Mouse (Mus musculus) bone marrow, adult 2 months (tissue): ENCODE results near the gene Mettl9. TPM values are rescaled to one million over a fixed set of nuclear protein-coding genes. Genes with fewer than 3 reads are reported as not detected.
"Not testable (repeated sequence)": the region's sequence is repeated elsewhere in the genome, so short reads cannot be mapped to it uniquely, and the experiment has no call there.

Experiments used
- H3K27ac ChIP-seq: fragments of 200-500 bp; 2 replicates; pipeline ENCODE4 v1.5.1; 2012; ENCODE audit warnings: low read depth, mild to moderate bottlenecking, control low read depth, inconsistent platforms, low read length; ENCODE audit not compliant: control insufficient read depth, poor library complexity, insufficient read depth
- H3K4me1 ChIP-seq: fragments of 200-500 bp; 2 replicates; pipeline ENCODE4 v1.6.1; 2011; ENCODE audit warnings: low read length; ENCODE audit not compliant: control insufficient read depth, insufficient read depth
- H3K4me3 ChIP-seq: fragments of 200-500 bp; replicated peaks from 2 replicates; pipeline ENCODE3; 2011; ENCODE audit warnings: mild to moderate bottlenecking, low read depth, low read length, control low read depth; ENCODE audit not compliant: control insufficient read depth
- CTCF ChIP-seq: fragments of 200-500 bp; IDR thresholded peaks from 2 replicates; pipeline ENCODE4 v1.5.1; 2011; ENCODE audit warnings: low read length, control low read depth; ENCODE audit not compliant: control insufficient read depth, insufficient read depth
- POLR2A ChIP-seq: fragments of 200-500 bp; IDR thresholded peaks from 2 replicates; pipeline ENCODE4 v1.6.1; 2011; ENCODE audit warnings: low read depth, mild to moderate bottlenecking, control low read depth, low read length, borderline replicate concordance; ENCODE audit not compliant: control insufficient read depth
- WGBS: fragments of 180-500 bp; shearing (Covaris S2); methylation state at CpG from one replicate; pipeline ENCODE4 v1.1.7; 2018; 5-methylcytosine and 5-hydroxymethylcytosine counted together
- polyA plus RNA-seq: library from polyadenylated mRNA; stranded (reverse); fragments of >200 nt; gene quantifications from 2 replicates; pipeline ENCODE4 v1.2.4, GENCODE M21; 2011; ENCODE audit warnings: low replicate concordance; ENCODE audit not compliant: missing spikeins, insufficient read depth, insufficient read length

Mettl9 gene
- polyA plus RNA-seq, 1 experiment = 48.1 TPM

DNA sequence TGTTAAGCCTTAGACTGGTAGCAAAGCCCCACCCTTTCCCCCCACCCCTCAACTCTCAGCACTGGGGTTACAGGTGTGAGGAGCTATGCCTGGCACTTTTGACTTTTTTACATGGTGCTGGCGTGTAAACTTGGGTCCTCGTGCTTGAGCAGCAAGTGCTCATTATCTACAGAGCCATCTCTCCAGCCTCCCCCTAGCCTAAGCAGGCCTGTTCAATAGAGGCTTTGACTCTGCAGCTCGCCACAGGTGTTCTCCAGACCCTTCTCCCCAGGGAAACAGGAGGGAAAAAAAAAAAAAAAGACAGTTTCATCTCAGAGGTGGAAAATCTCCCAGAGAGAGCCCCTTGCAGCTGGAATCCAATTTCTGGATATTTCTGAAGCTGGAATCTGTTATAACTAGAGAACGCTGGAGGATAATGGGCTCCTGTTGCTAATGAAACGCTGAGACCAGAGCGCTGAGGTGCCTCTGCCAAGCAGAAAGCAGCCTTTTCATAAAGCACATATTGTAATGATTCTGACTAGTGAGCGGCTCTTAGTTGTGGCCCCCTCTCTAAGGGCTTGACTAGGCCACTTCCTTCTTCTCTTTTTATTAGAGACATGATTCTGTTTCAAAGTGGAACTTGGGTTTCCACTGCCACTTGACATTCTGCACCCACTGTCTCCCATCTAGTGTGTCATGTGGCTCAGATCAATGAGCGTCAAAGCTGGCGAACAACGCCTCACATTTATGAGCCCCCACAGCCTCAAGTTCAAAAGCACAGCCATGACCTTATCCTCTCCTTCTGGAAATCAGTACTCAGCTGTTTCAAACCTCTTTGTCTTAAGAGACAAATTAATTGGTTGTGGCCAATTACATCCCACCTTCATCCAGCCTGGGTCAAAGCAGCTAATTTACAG is 22.2 kb upstream of the Mettl9 start:
- 77% methylated on average over 10 of the region's 10 CpGs for WGBS
- Histone ChIP-seq H3K27ac (no peak overlapping the region), H3K4me3 (no peak overlapping the region), H3K4me1 (no peaks in the 10 kb centered on the region)
- TF ChIP-seq POLR2A (no peak), CTCF (no peak)

DNA sequence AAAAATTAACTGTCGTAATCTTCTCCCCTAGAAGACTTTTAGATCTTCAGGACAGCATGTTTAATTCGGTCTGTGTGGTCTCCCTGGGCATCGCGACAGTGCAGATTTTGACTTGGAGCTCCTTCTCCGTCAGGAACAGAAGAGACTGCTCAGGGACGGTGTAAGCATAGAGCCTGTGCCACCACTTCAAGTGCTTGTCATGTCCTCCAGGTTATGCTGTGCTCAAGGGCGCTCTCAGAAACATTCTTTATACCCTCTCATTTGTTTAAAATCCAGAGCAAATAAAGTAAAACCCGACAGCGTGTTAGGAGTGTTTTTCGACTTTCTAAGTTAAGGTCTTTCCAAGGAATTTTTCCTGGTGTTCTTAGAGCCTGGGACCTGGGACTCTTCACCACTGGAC is 19.8 kb upstream of the Mettl9 start:
- Histone ChIP-seq H3K27ac (no peak overlapping the region), H3K4me3 (no peak overlapping the region), H3K4me1 (no peaks in the 10 kb centered on the region)
- 82% methylated on average over 10 of the region's 10 CpGs for WGBS
- TF ChIP-seq POLR2A (no peak), CTCF (no peak)

DNA sequence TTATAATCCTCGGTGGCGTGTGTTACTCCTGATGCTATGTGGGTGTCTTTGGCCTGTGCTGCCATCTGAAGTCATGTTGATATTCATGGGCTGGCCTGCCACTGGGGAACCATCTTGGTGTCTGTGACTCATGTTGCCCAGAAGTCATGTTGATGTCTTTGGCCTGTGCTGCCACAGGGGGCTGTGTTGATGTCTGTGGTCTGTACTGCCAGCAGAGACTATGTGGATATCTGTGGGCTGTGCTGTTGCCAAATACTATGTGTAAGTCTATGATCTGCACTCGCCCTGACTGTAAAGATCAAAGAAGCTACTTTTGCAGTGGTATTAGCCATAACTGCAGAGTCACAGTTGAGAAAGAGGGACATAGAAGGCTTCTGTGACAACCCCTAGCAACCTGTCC is 15.5 kb upstream of the Mettl9 start:
- TF ChIP-seq POLR2A = no peak
- no peak for TF ChIP-seq CTCF
- H3K4me1 ChIP-seq = peaks cover 2% of the 10 kb centered on the region
- WGBS = 71% methylated on average over 3 of the region's 3 CpGs
- H3K27ac ChIP-seq = no peak overlapping the region
- no peak overlapping the region for H3K4me3 ChIP-seq

DNA sequence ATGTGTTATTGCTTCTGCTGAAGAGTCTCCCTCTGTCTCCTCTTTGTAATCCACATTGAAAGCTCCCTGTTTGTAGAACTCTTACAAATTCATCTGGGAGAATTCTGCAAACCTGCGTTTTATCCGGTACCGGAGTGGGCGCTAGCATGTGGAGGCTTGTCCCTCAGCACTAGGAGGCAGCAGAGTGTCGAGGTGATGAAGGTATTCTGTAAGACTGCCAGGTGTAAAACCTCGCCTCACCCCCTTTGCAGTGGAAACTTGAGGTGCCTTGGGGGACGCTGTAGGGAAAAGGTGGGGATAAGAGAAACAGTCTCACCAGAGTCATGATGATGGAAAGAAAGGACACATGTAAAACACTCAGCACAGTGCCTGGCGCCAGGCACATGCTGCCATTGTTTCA is 14.0 kb upstream of the Mettl9 start:
- 44% methylated on average over 8 of the region's 8 CpGs for WGBS
- Histone ChIP-seq H3K27ac (no peak overlapping the region), H3K4me1 (peaks cover 2% of the 10 kb centered on the region), H3K4me3 (no peak overlapping the region)
- TF ChIP-seq CTCF = peak; percentile 59
- TF ChIP-seq POLR2A = no peak

DNA sequence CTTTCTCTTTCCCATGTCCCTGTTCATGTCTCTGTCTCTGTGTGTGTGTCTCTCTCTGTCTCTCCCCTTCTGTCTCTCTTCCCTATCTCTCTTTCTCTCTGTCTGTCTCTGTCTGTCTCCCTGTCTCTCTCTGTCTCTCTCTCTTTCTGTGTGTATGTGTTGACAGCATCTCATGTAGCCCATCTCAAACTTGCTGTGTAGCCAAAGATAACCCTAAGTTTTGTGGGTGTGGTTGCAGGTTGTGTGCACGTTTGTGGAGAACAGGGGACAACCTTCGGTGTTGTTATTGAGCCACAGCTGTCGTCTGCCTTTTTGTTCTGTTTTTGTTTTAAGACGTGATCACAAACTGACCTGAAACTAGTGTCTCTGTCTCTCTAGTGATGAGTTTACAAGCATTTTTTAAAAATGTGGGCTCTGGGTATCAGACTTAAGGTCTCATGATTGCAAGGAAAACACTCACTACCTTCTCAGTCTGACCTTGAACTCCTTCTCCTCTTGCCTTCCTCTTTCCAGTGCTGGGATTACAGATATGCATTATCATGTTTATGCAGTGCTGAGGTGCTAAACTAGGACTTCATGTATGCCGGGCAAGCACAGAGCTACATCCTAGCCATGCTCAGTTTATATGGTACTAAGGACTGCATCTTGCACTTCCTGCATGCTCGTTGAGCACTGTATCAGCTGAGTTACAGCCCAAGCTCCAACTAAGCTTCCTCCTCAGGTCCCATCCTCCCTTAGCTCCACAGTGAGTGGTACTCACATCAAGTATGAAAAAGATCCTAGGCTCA is 8.8 kb upstream of the Mettl9 start:
- TF ChIP-seq POLR2A (no peak), CTCF (no peak)
- H3K4me3 ChIP-seq = no peak overlapping the region
- peak overlapping the region; percentile 49; the same call in 1 of the 2 replicates for H3K27ac ChIP-seq
- peaks cover 4% of the 10 kb centered on the region for H3K4me1 ChIP-seq
- WGBS = 48% methylated on average over 6 of the region's 6 CpGs

DNA sequence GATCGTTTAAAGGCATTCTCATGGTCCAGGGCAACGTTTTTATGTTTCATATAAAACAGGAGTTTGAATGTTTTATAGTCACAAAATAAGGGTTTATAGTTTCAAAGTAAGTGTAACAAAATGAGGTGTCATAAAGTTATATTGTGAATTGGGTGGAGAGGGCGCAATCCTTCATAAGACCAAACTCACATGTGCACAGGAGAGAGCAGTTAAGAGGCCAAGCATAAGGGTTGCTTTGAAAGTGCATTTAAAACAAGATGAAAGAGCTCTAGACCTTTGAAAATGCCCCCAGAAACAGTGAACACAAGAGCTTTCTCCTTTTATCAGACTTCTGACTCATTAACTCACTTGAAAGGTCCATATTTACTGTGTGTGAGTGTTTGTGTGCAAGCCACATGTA is 7.9 kb upstream of the Mettl9 start:
- peaks cover 3% of the 10 kb centered on the region; the same call in 1 of the 2 replicates for H3K4me1 ChIP-seq
- WGBS = 53% methylated on average over 3 of the region's 3 CpGs
- no peak overlapping the region for H3K27ac ChIP-seq
- TF ChIP-seq CTCF (no peak), POLR2A (no peak)
- no peak overlapping the region for H3K4me3 ChIP-seq

DNA sequence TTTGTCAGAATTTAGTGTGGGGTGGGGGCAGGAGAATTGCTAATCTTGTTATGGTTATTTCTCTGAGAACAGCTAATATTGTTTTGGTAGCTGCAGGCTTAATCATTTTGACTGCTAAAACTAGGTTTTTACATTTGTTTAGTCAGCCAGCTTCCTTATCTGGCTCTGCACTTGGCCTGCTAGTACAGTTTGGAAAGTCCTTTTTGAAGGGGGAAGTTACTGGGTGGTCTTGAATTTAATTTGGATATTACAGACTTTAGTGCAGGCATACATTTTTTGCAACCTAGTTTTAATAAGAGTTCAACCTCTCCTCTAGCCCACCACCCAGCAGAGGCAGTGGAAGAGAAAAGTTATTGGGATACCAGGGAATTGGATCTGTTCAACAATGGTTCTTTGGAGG is 4.3 kb upstream of the Mettl9 start:
- H3K4me1 ChIP-seq, H3K4me3 ChIP-seq, H3K27ac ChIP-seq: not testable (repeated sequence)

DNA sequence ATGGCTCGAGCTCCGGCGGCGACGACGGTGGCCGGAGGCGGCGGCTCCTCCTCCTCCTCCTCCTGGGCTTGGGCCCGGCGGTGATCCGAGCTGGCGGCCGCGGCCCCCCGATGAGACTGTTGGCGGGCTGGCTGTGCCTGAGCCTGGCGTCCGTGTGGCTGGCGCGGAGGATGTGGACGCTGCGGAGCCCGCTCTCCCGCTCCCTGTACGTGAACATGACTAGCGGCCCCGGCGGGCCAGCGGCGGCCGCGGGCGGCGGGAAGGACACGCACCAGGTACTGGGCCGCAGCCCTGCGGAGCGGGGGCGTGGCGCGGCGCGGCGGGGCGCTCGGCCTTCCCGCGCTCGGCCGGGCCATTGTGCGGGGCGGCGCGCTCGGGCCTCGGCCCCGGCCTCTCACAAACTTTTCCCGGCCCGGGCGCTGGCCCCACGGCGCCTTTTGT is 476 bp downstream of the Mettl9 start:
- Histone ChIP-seq H3K27ac (peak overlapping the region; percentile 91), H3K4me3 (peak overlapping the region; percentile 79), H3K4me1 (no peaks in the 10 kb centered on the region; the same call in 1 of the 2 replicates)
- WGBS = under 1% methylated on average over 63 of the region's 63 CpGs
- TF ChIP-seq CTCF = no peak
- no peak for TF ChIP-seq POLR2A
